Mouse (Mus musculus) heart, adult 8-10 months (tissue): ENCODE data around the gene Pde4d. TPM values are rescaled to one million over a fixed set of nuclear protein-coding genes. Genes with fewer than 3 reads are reported as not detected.

ENCODE experiments used
- DNase-seq: peaks from one replicate; pipeline ENCODE4 v3.0.0; 2022; ENCODE audit warnings: low spot score
- total RNA-seq, 4 experiments: library from RNA; stranded (reverse); gene quantifications; 2 replicates each; pipeline ENCODE4 v1.2.4; 2022

The Pde4d gene
- total RNA-seq, 4 experiments from 2014 or later: 35.5 to 45.7 (median 42.5) TPM

DNA sequence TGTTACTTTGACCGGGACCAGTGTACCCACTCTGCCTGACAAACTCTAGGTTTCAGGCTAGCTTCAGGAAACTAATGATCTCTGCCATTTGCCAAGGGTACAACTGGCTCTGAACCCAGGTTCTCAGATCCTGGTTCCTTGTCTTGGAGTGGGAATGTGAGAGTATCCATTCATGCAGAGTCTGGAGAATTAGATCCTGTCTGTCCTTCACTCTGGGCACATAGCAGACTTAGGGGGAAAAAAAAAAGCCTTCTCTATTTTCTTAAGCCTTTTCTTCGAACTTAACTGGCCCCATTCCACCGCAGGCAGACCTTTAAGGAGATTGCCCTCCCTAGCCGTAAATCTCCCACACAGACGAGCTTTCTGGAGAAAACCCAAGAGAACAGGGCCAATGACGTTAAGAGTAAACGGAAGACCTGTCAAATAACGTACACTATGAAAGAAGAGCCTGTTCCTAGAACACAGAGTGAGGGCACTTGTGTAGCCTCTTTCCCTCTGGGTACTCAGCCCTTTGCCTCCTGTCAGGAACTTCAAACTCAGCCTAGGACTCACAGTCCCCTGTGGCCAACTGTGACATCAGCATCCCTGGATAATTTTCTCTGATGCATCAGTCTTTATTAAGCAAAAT, 1302.6 kb downstream of the Pde4d start:
- DNase-seq: no peak

DNA sequence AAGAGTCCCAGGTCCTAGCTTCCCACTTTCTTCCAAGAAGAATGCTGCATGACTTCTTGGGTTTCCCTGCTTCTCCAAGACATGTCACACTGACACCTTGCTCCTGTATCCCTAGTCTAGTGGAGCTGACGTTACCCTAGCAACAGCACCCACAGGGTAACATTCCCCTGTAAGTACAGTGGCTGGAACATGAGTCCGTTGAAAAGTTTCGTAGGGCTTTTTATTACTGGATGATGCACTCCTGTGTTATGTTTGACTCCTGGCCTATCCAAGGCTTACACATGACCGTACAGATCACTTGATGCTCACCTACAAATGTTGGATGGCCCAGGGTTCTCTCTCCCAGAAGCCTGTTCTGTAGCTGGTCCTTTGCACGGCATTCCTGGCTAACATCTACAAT, 1307.1 kb downstream of the Pde4d start:
- no peak for DNase-seq

DNA sequence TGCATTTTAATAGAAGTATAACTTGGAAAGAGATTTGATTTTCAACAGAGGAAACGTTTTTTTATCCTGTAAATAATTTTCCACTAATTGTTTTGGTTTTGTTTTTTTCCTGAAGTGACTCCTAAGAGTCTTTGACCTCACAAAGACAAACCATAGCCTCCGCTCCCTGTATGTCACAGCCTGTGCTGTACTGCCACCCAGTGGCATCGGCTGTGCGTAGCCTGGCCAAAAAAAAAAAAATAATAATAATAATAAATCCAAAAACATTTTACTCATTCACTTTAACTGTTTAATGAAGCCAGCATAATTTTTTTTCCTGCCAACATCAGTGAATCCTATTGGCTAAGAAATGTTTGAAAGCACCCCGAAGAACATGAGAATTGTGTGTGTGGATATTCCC, 1309.5 kb downstream of the Pde4d start:
- no peak for DNase-seq

DNA sequence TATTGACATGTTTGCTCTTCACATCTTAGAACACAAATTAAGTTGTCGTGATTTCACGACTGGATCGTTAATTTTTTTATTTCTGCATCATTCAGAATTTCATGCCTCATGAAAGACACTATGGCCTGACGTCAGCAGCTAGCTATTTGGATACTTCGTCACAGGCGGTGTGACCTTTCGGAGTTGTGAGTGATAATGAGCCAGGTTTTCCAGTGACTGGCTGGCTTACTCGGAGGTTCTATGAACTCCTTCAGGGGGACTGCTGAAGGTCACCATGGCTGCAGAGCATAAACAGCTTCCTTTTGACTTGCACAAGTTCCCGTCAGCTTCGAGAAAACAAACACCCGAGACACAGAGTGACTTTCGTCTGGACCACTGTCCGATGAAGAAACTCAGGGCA, 1311.3 kb downstream of the Pde4d start:
- no peak for DNase-seq

DNA sequence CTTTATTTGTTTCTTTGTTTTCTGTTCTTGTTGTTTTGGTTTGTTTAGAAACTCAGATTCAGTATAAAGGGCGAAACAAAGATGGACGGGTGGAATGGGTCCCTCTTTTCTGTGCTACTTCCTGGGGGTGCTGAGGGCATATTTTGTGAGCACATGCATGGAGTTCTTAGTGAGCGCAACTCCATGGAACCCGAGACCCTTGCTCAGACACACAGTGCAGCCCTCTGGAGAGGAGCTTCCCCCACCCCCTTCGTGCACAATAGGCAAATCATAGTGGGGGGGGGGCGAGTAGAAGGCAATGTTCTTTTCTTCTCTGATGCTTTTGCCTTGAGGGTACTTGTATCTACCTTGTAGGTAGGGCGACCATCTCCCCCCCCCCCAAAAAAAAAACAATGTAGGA, 1325.0 kb downstream of the Pde4d start:
- DNase-seq: no peak

DNA sequence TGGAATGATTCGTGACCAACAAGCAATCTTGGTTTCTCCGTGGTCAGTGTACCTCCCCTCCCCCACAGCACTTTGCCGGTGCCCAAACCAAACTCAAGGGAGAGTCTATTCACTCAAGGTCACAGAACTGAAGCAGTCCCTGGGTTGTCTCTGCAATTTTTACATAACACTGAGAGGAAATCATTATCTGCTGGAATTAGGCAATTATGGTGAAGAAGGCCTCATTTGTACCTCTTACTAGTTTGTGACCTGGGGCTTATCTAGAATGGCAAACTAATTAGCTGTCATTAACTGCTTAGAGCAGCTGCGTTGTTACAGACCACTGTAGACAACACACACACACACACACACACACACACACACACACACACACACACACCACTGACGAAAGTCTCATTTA, 1325.4 kb downstream of the Pde4d start:
- DNase-seq: no peak

DNA sequence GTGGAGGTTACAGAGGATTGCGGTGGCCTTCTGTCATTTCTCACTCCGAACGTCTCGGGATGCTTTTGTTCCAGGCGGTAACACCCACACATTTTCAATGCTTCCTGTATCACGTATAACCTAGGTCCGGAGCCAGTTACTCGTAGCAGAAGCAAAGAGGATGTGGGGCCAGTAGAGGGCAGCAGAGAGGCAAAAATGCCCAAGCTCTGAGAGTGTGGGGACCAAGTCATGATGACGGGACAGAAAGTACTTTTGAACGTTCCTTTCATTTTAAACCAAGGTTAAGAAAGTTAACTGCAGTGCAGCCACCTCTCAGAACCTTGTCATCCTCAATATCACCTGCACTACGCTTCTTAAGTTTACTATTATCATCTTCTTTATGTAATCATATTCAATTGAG, 1326.4 kb downstream of the Pde4d start:
- DNase-seq: peak; percentile 93

DNA sequence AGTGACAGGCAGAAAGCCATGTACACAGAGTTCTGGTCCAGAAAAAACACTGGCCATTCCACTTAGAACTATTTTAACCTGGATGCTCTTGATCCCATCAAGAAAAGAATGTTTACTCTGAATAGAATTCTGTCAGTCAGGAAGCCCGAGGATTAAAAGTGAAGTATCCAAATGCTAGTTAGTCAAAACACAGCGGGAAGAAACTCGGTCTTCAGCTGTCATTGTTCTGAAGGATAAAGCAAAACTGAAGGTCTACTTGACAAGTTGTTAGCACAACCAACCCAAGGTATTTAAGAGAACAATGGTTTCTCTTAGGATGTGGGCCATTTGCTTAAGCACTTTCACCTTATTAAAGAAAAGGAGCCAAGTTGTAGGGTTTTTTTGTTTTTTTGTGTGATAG, 1327.2 kb downstream of the Pde4d start:
- DNase-seq: no peak

DNA sequence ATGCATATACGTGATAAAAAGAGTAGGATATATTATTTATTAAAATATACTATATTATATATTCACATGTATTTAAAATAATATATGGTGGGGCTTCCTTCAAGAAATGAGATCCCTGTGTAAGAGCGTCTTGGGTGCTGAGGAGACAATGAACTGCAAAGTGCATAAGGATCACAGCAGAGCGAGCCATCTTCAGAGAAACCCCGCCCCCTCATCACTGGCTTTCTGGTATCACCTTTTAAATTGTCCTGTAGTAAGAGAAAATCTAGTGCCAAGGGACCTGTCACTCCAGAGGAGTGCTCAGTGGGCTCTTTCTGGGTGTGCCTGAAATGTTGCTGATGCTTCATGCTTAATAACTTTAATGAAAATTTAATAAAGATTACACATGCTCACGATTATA, 1327.7 kb downstream of the Pde4d start:
- no peak for DNase-seq

DNA sequence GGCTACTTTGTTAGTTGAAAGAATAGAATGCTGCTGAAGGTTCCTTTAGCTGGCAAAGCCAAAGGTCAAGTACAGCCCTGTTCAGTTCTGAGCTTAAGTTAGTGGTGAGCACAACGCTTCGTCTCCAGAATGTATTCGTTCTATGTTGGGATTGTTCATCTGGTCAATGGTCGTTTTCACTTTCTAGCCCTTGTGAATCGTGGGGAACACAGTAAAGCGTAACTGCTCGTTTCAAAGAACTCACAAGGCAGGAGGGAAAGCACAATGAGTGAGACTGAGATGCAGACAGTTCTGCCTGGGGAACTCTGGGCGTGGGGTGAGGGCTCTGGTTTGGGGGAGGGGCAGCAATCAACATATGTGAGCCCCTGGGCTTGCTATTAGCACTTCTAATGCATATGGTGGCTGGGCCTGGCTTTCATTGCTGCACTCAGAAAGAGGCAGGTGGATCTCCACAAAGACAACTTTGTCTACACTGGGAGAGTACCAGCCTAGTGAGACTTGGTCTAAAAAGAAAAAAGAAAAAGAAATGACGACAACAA, 1328.6 kb downstream of the Pde4d start:
- DNase-seq: no peak

DNA sequence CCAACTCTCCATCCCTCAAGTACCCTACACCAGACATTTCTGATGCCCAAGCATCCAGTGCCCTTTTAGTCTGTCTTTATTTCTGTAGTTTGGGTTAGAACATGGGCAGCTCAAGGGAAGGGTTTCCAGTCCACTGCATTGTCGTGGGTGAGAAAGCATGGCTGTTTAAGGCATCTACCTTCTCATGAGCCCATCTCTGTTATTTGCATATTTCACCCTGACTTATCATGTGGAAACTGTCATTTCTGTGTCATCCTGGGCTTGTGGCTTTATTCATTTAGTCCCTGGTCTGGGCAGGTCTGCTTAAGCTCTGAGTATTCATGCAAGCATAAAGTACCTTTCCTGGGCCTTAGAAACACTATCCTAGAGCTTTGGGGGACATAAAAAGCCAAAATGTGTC, 1331.7 kb downstream of the Pde4d start:
- no peak for DNase-seq

DNA sequence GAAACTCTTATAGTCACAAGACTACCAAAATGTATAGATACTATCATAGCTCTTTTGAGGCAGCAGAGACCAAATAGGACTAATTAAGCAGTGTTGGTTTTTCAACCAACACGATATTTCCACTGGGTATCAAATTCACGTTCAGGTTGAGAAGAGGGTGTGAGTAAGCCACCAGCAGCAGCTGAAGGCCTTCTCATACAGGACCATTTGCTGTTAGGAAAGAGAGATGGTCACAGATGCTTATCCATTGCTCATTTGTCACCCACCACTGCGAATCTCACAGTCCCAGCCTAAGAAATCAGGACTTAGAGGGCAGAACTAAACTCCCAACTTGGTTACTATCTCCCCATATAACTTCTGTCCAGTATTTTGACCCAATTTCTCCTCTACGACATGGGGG, 1338.9 kb downstream of the Pde4d start:
- DNase-seq: no peak

DNA sequence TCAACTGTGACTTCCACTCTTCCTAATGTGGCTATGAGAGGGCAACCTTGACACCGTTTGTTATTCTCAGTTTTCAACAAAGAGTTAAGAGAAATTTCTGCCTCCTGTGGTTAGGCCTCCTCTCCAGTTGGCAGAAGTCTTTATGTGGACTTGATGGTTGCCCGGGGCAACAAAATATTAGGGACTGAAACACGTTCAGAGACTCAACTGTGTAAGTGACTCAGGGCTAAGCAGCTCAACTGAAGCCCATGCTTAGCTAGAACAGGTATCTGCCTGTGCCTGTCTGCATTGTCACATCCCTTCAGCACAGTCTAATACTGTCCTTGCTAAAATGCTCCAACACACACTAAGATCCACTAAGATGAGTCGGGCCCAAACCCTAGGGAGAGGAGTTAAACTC, 1339.4 kb downstream of the Pde4d start:
- no peak for DNase-seq

DNA sequence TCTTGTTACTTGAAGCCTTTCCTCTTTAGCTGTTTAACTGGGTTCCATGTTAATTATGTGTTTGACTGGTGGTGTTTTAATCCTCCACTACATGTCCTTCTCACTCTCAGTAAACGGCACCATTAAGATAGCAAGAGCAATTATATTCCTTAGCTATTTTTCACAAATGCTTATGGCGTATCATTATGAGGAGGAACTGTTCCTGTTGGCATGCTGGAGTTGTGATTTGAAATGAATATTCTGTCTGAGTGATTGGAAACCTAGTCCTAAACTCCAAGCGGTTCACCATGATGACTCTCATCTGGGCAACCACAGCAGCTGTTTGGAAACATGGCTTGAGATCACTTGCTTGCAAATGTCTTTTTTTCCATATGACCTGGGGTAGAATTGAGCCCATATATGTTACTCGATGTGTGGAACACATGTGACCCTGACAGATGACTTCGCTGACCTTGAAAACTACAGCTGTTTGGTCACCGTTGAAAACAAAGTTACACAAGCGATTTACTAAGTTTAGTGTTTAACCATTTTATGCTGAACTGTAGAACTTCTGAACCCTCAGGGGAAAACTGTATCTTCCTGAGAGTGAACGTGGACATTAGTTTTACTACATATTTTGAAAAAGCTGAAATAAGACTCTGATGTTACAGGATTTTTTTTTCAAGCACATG, 1340.4 kb downstream of the Pde4d start:
- DNase-seq: no peak

DNA sequence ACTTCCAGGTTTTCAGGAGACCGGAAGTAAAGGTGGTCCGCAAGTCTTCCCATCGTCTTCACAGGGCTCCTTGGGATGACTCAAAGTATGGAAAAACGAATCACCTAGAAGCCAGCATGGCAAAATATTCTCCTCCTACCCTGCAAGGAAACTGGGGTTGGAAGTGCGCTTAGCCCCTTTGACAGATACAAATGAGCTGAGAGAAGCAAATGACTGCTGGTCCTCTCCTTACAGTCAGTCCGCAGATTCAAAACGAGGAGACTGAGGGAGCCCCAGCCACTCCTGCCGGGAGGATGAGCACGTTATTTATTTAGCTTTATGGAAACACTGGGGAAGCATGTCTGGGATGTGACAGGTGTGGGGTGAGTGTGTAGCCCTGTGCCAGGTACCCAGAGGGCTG, 1344.2 kb downstream of the Pde4d start:
- DNase-seq: no peak

DNA sequence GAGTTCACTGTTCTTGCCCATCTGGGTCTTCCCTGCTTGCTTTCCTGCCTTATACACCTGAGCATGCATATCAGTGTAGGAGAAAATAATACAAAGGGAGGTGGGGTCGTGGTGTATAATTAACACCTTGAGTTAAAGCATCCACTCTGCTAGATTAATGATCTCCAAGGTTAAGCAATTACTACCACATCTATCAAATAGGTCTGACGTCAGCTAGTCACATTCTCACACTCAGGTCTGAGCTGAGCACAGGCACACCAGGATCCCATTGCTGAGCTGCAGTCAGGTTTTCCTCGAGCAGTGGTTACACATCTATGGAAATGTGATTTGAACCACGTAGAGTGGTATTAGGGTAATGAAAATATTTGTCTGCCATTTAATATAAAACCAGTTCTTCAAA, 1348.9 kb downstream of the Pde4d start:
- no peak for DNase-seq

DNA sequence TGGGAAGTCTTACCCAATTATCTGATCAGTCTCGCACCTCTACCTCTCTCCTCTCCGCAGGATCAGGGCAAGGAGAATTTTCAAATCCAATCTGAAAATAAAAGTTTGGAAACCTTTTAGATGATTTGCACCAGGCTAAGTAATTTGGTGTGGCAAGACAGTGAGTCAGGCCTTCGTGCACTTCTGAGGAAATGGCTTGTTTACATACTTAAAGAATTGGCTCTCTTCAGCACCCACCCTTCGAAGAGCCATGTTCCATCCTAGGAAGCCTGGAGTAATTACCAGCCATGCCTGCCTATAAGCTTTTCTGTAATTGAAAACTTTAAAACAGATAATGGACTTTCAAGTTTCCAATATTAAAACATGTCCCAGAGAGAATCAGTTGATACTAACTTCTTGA, 1352.5 kb downstream of the Pde4d start:
- DNase-seq: no peak

DNA sequence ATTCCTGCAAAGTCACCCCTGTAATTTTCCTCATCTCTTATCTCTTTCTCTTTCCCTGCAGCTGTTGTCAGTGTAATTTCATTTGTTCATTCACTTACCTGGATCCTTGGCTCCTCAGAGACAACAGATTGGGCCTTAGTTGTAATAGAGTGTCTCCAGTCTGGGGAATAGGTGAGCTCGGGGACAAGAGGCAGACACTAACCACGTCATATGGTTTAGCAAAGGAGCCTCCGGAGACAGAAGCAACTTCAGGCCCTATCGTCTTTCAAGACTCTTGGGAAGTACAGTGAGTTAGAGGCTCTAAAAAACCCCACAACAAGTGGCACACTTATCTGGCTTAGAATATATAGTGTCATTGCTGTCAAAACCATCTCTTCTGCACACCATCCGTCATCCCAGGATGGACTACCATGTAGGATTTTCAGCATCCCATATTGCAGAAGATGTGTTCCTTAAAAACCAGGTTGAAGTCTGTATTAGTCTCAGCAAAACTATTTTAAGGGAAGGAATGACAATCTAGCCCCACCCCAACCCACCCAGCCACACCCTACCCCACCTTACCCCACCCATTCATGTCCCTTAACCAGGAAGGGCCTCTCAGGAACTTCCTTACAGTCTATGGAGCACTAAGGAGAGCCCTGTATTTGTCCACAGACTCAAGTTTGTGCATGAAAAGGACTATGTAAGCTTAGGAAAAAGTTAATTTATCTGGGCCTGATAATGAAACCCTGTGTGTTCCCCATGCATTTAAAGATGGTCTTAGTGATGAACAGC, 1356.6 kb downstream of the Pde4d start:
- DNase-seq: no peak

DNA sequence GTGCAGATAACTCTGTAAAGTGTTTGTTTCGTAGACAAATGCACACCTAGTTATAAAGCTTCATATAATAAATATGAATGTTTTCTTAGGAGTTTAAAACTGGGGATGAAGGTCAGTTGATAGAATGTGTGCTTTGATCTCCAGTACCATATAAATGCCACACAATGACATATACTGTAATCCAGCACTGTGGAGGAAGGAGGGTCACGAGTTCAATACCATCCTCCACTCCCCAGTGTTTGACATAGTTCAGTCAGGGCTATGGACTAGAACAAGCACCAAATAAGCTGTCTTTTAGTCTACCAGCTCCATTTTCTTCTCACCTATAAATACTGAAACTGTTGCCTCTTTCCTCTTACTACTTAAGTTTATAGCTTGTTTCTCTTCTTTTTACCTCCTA, 1357.3 kb downstream of the Pde4d start:
- DNase-seq: no peak

DNA sequence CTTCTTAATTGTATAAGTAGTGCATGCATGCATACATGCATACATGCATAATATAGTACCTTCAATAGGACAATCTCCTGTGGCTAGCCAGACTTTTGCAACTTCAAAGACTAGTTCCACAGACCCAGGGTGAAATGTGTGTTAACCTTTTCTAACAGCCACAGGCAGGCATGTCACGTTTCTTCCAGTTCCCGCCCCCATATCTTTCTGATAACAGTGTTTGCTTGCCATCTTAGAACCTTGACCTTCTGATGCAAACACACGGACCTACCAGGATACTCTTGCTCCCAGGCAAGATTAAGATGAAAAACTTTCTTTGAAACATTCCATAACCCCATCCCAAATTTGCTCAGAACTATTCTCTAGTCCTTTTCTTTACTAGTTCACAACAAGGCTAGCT, 1357.7 kb downstream of the Pde4d start:
- no peak for DNase-seq

DNA sequence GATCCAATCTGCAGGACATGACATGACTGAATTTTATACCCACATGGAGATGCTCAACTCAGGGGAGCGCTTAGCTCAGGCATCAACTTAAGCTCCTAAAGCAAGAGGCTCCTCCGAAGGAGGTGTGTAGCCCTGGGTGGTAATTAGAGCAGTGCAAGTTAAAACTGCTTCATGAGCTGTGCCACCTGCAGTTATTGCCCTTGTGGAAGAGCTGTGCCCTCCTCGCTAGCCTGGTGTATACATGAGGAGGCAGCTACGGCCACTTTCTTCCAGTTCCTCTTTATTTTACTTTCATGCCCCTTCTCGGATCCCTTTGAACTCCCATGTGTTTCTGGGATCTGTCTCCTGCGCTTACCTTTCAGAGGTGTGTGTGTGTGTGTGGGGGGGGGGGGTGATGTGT, 1358.3 kb downstream of the Pde4d start:
- no peak for DNase-seq

DNA sequence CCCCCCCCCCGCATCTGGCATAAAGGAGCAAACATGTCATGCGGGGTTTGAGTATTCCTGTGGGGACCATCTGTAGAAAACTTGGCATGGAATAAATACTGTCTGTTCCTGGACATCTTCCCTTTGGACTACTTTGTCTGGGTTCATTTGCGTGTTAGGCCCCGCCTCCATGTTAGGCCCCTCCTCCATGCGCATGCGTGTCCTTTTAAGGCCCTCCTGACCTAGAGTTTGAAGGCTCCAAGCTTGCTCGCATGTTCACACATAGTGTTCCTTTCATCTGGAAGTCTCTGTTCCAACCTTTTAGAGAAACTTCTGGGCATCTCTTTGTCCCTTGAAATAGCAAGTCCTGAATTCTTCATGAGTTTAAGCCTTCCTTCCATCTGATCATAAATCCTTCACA, 1359.2 kb downstream of the Pde4d start:
- DNase-seq: no peak

DNA sequence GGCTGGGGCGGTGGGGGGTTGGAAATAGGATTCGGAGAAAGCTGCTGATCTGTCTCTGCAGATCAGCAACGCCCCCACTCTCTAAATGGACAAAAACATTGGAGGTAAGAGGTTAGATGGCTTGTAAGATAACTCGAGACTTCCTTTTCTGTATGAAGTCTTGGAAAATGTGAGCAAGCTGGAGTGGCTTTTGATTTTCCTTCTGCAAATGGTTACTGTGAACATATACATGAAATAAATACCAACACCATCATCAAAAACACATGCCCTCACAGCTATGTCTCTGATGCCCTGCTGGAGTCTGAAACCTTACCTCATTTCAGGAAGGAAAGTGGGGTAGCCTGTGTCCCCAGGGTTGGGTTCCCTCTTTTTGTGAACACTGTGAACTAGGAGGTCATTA, 1359.9 kb downstream of the Pde4d start:
- DNase-seq: no peak
